ENCODE assay signal across 9 mouse cellular contexts in genomic region chr12:109411172-109412070, GRCm38 (mm10). TPM values are rescaled to one million over a fixed set of nuclear protein-coding genes. Genes with fewer than 3 reads are reported as not detected.
DNase-seq lines count a peak whose midpoint lies in the region; ATAC-seq and TF ChIP-seq lines count a peak whose summit lies in the region.
"Had no signal": no experiment of that assay in that cellular context is flagged by ENCODE, and none has a peak within 500 bp of the region (broad histone marks: within the 10 kb centered on the region; RNA-seq: fewer than 3 reads in every experiment).

No protein-coding gene starts in this region.

- no peak overlapping the region for H3K4me3 ChIP-seq in lung, embryonic 16.5 days (ENCODE audit: low read length)
- H3K4me3 ChIP-seq in lung, adult 2 months (replicated peaks; ENCODE audit: extremely low read depth, low read depth, low read length): no peak overlapping the region
- no peak overlapping the region for H3K4me3 ChIP-seq in forebrain, embryonic 14.5 days (ENCODE audit: low read depth, low read length)
- H3K4me3 ChIP-seq in limb, embryonic 10.5 days: no peak overlapping the region
- no peak overlapping the region for H3K4me3 ChIP-seq in stomach, embryonic 14.5 days (ENCODE audit: low read depth, low read length)

- H3K4me2 ChIP-seq in lung, embryonic 16.5 days (ENCODE audit: low read depth, low read length): no peak overlapping the region
- H3K4me2 ChIP-seq in forebrain, embryonic 14.5 days (ENCODE audit: low read length): no peak overlapping the region
- H3K4me2 ChIP-seq in stomach, embryonic 14.5 days (replicated peaks; ENCODE audit: low read depth, low read length): no peak overlapping the region

- WGBS in lung, embryonic 16.5 days: 42% methylated on average over 9 of the region's 9 CpGs
- 72% methylated on average over 9 of the region's 9 CpGs for WGBS in lung, adult 2 months
- 49% methylated on average over 9 of the region's 9 CpGs for WGBS in forebrain, embryonic 14.5 days
- 57% methylated on average over 9 of the region's 9 CpGs for WGBS in limb, embryonic 10.5 days
- WGBS in stomach, embryonic 14.5 days: 28% methylated on average over 9 of the region's 9 CpGs

- TF ChIP-seq POLR2A in lung, adult 2 months (IDR thresholded peaks at IDR 0.05; ENCODE audit: borderline replicate concordance, extremely low read depth, low read depth, low read length): no peak

- H3K9ac ChIP-seq in lung, embryonic 16.5 days (ENCODE audit: low read length): peak overlapping the region; percentile 36
- 0 out of 2 replicates have a peak overlapping the region, but pooled peaks have one; percentile 29 for H3K9ac ChIP-seq in forebrain, embryonic 14.5 days (ENCODE audit: low read length)
- no peak overlapping the region; the same call in 1 of the 2 replicates for H3K9ac ChIP-seq in stomach, embryonic 14.5 days (replicated peaks; ENCODE audit: low read depth, low read length)

- no peaks in the 10 kb centered on the region for H3K27me3 ChIP-seq in lung, embryonic 16.5 days (ENCODE audit: control insufficient read depth, insufficient read depth, low read depth, low read length)
- H3K27me3 ChIP-seq in forebrain, embryonic 14.5 days (replicated peaks; ENCODE audit: control insufficient read depth, insufficient read depth, low read length): no peaks in the 10 kb centered on the region
- no peaks in the 10 kb centered on the region for H3K27me3 ChIP-seq in limb, embryonic 10.5 days (ENCODE audit: low read depth, poor library complexity, severe bottlenecking)
- H3K27me3 ChIP-seq in stomach, embryonic 14.5 days (ENCODE audit: control insufficient read depth, insufficient read depth, low read length): no peaks in the 10 kb centered on the region
- H3K27me3 ChIP-seq: Patski had no signal

- H3K36me3 ChIP-seq in lung, embryonic 16.5 days (ENCODE audit: control insufficient read depth, insufficient read depth, low read length): no peaks in the 10 kb centered on the region
- H3K36me3 ChIP-seq in forebrain, embryonic 14.5 days (ENCODE audit: control insufficient read depth, insufficient read depth, low read length): no peaks in the 10 kb centered on the region
- H3K36me3 ChIP-seq in limb, embryonic 10.5 days: no peaks in the 10 kb centered on the region
- no peaks in the 10 kb centered on the region for H3K36me3 ChIP-seq in stomach, embryonic 14.5 days (ENCODE audit: control insufficient read depth, insufficient read depth, low read length)

- peaks cover 25% of the 10 kb centered on the region for H3K4me1 ChIP-seq in lung, embryonic 16.5 days (replicated peaks; ENCODE audit: control insufficient read depth, insufficient read depth, low read length)
- H3K4me1 ChIP-seq in lung, adult 2 months (ENCODE audit: control insufficient read depth, insufficient read depth, low read length): no peaks in the 10 kb centered on the region
- peaks cover 25% of the 10 kb centered on the region for H3K4me1 ChIP-seq in forebrain, embryonic 14.5 days (ENCODE audit: control insufficient read depth, insufficient read depth, low read length)
- peaks cover 83% of the 10 kb centered on the region for H3K4me1 ChIP-seq in limb, embryonic 10.5 days
- H3K4me1 ChIP-seq in stomach, embryonic 14.5 days (ENCODE audit: control insufficient read depth, insufficient read depth, low read length): peaks cover 55% of the 10 kb centered on the region

- no peak for TF ChIP-seq CTCF in lung, adult 2 months (IDR thresholded peaks at IDR 0.05; ENCODE audit: insufficient read depth, low read length)

- no peak for DNase-seq in lung, adult 2 months
- DNase-seq in forebrain, embryonic 14.5 days (ENCODE audit: low spot score): peak; percentile 59
- DNase-seq in limb, embryonic 10.5 days (ENCODE audit: low spot score): no peak
- no peak for DNase-seq in spleen, adult 12 weeks (ENCODE audit: low spot score)
- no peak for DNase-seq in adrenal gland, postnatal 10 days
- DNase-seq: cerebellum, adult 11-12 months had no signal

- peak overlapping the region; percentile 93 for H3K27ac ChIP-seq in lung, embryonic 16.5 days (ENCODE audit: low read length)
- H3K27ac ChIP-seq in forebrain, embryonic 14.5 days (ENCODE audit: low read depth, low read length): peak overlapping the region; percentile 40; the same call in 1 of the 2 replicates
- peak overlapping the region; percentile 91 for H3K27ac ChIP-seq in limb, embryonic 10.5 days
- peak overlapping the region; percentile 98 for H3K27ac ChIP-seq in stomach, embryonic 14.5 days (ENCODE audit: low read length)

- H3K9me3 ChIP-seq in lung, embryonic 16.5 days (ENCODE audit: control insufficient read depth, low read length): no peaks in the 10 kb centered on the region
- H3K9me3 ChIP-seq in forebrain, embryonic 14.5 days (replicated peaks; ENCODE audit: control insufficient read depth, low read length): no peaks in the 10 kb centered on the region
- no peaks in the 10 kb centered on the region for H3K9me3 ChIP-seq in limb, embryonic 10.5 days (replicated peaks)
- H3K9me3 ChIP-seq in stomach, embryonic 14.5 days (ENCODE audit: control insufficient read depth, low read depth, low read length): no peaks in the 10 kb centered on the region

- peak; percentile 73 for ATAC-seq in lung, embryonic 16.5 days (ENCODE audit: low read depth)
- peak; percentile 79 for ATAC-seq in forebrain, embryonic 14.5 days
- peak; percentile 57; the same call in 1 of the 2 replicates for ATAC-seq in stomach, embryonic 14.5 days (ENCODE audit: insufficient number of reproducible peaks, insufficient read depth, low FRiP score, low read depth)
- ATAC-seq: Patski had no signal

RNA-seq across cellular contexts. Expression of gene Dlk1, which starts 41.2 kb away (rescaled TPM):
- 702 and 746 TPM in 2 replicates for polyA plus RNA-seq in lung, embryonic 16.5 days (2015; fragmentation: Nextera tagmentation; extraction: Ambion mirVana)
- 0.42 and 0.44 TPM in 2 replicates for polyA plus RNA-seq in lung, adult 2 months (2012; rRNA removed)
- 57.9 and 61.8 TPM in 2 replicates for polyA plus RNA-seq in forebrain, embryonic 14.5 days (2014; fragmentation: Nextera tagmentation; extraction: Ambion mirVana)
- polyA plus RNA-seq in limb, embryonic 10.5 days (2016; fragmentation: Nextera tagmentation; extraction: Ambion mirVana): 106 and 159 TPM in 2 replicates
- 477 and 553 TPM in 2 replicates for polyA plus RNA-seq in stomach, embryonic 14.5 days (2014; fragmentation: Nextera tagmentation; extraction: Ambion mirVana)
- 100 to 1,000 TPM; 470 to 498 TPM for total RNA-seq in adrenal gland, postnatal 10 days (2021)
- polyA plus RNA-seq: Patski had no signal

Comparison
In these comparisons a context has a peak if more than half of its experiments do, and no peak if none do; other contexts are left out.
1. RNA of gene Dlk1, which starts 41.2 kb away (polyA plus RNA-seq): 702 to 746 TPM in lung, embryonic 16.5 days, 477 to 553 TPM in stomach, embryonic 14.5 days, 106 to 159 TPM in limb, embryonic 10.5 days and 57.9 to 61.8 TPM in forebrain, embryonic 14.5 days; 0.42 to 0.44 TPM in lung, adult 2 months; every median in the first group is over 10 times any median in the second.
2. H3K27ac ChIP-seq: peak in every context shown above with its lines; median percentile 98 in stomach, embryonic 14.5 days; 93 in lung, embryonic 16.5 days; 91 in limb, embryonic 10.5 days; 40 in forebrain, embryonic 14.5 days.
3. Peak in every context shown above with its lines, with median percentiles within 50 percentile points of each other: ATAC-seq.